Mouse (Mus musculus): ENCODE results near the gene Abat. TPM values are rescaled to one million over a fixed set of nuclear protein-coding genes. Genes with fewer than 3 reads are reported as not detected.
"Not testable (repeated sequence)": the region's sequence is repeated elsewhere in the genome, so short reads cannot be mapped to it uniquely, and the experiment has no call there.

Abat gene
- polyA plus RNA-seq, 1 experiment, result 4.2 TPM

DNA sequence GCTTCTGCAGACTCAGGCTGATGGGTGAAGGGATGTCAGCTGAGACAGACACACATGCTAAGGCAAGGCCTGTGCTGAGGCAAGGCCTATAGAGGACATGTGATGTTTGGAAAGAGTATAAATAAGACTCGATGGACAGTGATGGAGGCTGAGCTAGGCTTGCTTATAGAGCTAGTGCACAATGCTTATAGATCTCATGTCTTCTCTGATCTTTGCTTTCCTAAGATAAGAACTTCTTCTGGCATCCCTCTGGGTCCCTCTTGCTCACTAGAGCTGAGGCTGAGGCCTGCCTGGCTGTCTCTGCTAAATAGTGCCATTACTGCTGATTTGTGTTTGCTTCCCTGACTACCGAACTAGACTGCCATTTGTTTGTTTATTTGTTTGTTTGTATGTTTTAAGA, 34.6 kb downstream of the Abat start:
- TF ChIP-seq CTCF (IDR thresholded peaks at IDR 0.05; ENCODE audit: insufficient read depth, low read length) (no peak), POLR2A (IDR thresholded peaks at IDR 0.05; ENCODE audit: borderline replicate concordance, extremely low read depth, low read depth, low read length) (no peak)
- WGBS, result 89% methylated on average over 2 of the region's 2 CpGs
- DNase-seq, result no peak
- no peaks in the 10 kb centered on the region for H3K4me1 ChIP-seq (ENCODE audit: control insufficient read depth, insufficient read depth, low read length)
- H3K4me3 ChIP-seq (replicated peaks; ENCODE audit: extremely low read depth, low read depth, low read length), result no peak overlapping the region

GRCm38 (mm10) chr16:8549506-8549905, 36.3 kb downstream of the Abat start:
- TF ChIP-seq CTCF (IDR thresholded peaks at IDR 0.05; ENCODE audit: insufficient read depth, low read length) (no peak), POLR2A (IDR thresholded peaks at IDR 0.05; ENCODE audit: borderline replicate concordance, extremely low read depth, low read depth, low read length) (no peak)
- Histone ChIP-seq H3K4me3 (replicated peaks; ENCODE audit: extremely low read depth, low read depth, low read length) (no peak overlapping the region), H3K4me1 (ENCODE audit: control insufficient read depth, insufficient read depth, low read length) (no peaks in the 10 kb centered on the region)
- 65% methylated on average over 9 of the region's 9 CpGs for WGBS
- no peak for DNase-seq

- 78% methylated on average over 3 of the region's 3 CpGs for WGBS
Measured at GRCm38 (mm10) chr16:8554351-8554750, 41.1 kb downstream of the Abat start.

DNA sequence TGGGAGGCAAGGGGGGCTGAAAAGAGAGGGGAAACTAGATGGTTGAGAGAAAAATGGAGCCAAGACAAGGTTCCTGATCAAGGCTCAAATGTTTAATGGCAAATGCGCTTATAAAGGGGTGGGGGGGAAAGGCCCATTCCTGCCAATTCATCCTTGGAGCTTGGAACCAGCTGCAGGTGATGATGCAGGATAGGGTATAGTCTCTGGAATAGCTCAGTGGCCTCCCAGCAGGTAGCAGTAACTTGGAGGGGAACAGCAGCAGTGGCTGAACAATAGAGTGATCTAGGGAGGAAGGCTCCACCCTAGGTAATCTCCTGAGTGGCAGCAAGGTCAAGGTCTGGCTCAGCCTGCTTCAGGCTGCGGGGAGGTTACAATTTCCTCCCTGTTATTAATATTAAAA, 41.5 kb downstream of the Abat start:
- H3K4me1 ChIP-seq (ENCODE audit: control insufficient read depth, insufficient read depth, low read length); H3K4me3 ChIP-seq (replicated peaks; ENCODE audit: extremely low read depth, low read depth, low read length); DNase-seq: not testable (repeated sequence)
- 91% methylated on average over 2 of the region's 2 CpGs for WGBS

More at GRCm38 (mm10) chr16:8554351-8554750, 41.1 kb downstream of the Abat start:
- no peak for DNase-seq
- no peak overlapping the region for H3K4me3 ChIP-seq (replicated peaks; ENCODE audit: extremely low read depth, low read depth, low read length)
- no peaks in the 10 kb centered on the region for H3K4me1 ChIP-seq (ENCODE audit: control insufficient read depth, insufficient read depth, low read length)
- TF ChIP-seq CTCF (IDR thresholded peaks at IDR 0.05; ENCODE audit: insufficient read depth, low read length) (no peak), POLR2A (IDR thresholded peaks at IDR 0.05; ENCODE audit: borderline replicate concordance, extremely low read depth, low read depth, low read length) (no peak)

GRCm38 (mm10) chr16:8555371-8555770, 42.1 kb downstream of the Abat start:
- not testable (repeated sequence) for H3K4me1 ChIP-seq (ENCODE audit: control insufficient read depth, insufficient read depth, low read length); DNase-seq; H3K4me3 ChIP-seq (replicated peaks; ENCODE audit: extremely low read depth, low read depth, low read length)
- 80% methylated on average over 3 of the region's 3 CpGs for WGBS

DNA sequence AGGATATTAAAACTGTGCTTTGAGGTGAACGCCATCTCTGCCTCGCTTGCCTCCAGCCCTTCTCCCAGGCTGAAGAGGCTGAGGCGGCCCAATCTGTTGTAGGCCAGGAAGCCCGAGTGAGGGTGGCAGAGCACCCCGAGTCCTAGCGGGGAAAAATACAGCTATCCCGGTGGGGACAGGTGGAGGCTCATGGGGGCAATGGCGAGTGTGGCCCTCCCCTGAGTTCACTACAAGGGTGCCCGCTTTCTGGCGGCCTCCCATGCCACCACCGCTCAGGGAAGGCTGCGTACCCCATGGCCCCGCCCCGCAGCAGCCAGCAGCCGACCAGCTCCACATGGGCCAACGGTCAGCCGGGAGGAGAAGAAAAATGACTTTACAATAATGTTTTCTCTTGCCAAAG, 46.9 kb downstream of the Abat start:
- no peak overlapping the region for H3K4me3 ChIP-seq (replicated peaks; ENCODE audit: extremely low read depth, low read depth, low read length)
- TF ChIP-seq POLR2A (IDR thresholded peaks at IDR 0.05; ENCODE audit: borderline replicate concordance, extremely low read depth, low read depth, low read length) (no peak), CTCF (IDR thresholded peaks at IDR 0.05; ENCODE audit: insufficient read depth, low read length) (no peak)
- 92% methylated on average over 17 of the region's 17 CpGs for WGBS
- no peak for DNase-seq
- H3K4me1 ChIP-seq (ENCODE audit: control insufficient read depth, insufficient read depth, low read length), result no peaks in the 10 kb centered on the region

- WGBS, result 51% methylated on average over 4 of the region's 4 CpGs
- not testable (repeated sequence) for H3K4me3 ChIP-seq (replicated peaks; ENCODE audit: extremely low read depth, low read depth, low read length); H3K4me1 ChIP-seq (ENCODE audit: control insufficient read depth, insufficient read depth, low read length); DNase-seq
Measured at GRCm38 (mm10) chr16:8561101-8561500, 47.9 kb downstream of the Abat start.

GRCm38 (mm10) chr16:8561856-8562255, 48.6 kb downstream of the Abat start:
- not testable (repeated sequence) for DNase-seq; H3K4me1 ChIP-seq (ENCODE audit: control insufficient read depth, insufficient read depth, low read length); H3K4me3 ChIP-seq (replicated peaks; ENCODE audit: extremely low read depth, low read depth, low read length)
- 51% methylated on average over 4 of the region's 4 CpGs for WGBS

DNA sequence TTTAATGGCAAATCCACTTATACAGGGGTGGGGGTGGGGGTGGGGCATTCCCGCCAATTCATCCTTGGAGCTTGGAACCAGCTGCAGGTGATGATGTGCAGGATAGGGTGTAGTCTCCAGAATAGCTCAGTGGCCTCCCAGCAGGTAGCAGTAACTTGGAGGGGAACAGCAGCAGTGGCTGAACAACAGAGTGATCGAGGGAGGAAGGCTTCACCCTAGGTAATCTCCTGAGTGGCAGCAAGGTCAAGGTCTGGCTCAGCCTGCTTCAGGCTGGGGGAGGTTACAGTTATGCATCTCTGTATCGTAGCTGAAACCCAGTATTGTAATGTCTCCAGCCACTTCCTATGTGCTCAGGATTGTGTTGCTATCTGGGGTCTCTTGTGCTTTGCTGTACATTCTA, 49.6 kb downstream of the Abat start:
- H3K4me3 ChIP-seq (replicated peaks; ENCODE audit: extremely low read depth, low read depth, low read length); H3K4me1 ChIP-seq (ENCODE audit: control insufficient read depth, insufficient read depth, low read length); DNase-seq: not testable (repeated sequence)
- WGBS, result 69% methylated on average over 3 of the region's 3 CpGs

- 78% methylated on average over 2 of the region's 2 CpGs for WGBS
- no peak overlapping the region for H3K4me3 ChIP-seq (replicated peaks; ENCODE audit: extremely low read depth, low read depth, low read length)
- no peak for TF ChIP-seq POLR2A (IDR thresholded peaks at IDR 0.05; ENCODE audit: borderline replicate concordance, extremely low read depth, low read depth, low read length)
- TF ChIP-seq CTCF (IDR thresholded peaks at IDR 0.05; ENCODE audit: insufficient read depth, low read length), result no peak
- DNase-seq, result no peak
- no peaks in the 10 kb centered on the region for H3K4me1 ChIP-seq (ENCODE audit: control insufficient read depth, insufficient read depth, low read length)
Measured at GRCm38 (mm10) chr16:8564836-8565235, 51.6 kb downstream of the Abat start.

- no peak for TF ChIP-seq POLR2A (IDR thresholded peaks at IDR 0.05; ENCODE audit: borderline replicate concordance, extremely low read depth, low read depth, low read length)
- TF ChIP-seq CTCF (IDR thresholded peaks at IDR 0.05; ENCODE audit: insufficient read depth, low read length), result no peak
- 83% methylated on average over 2 of the region's 2 CpGs for WGBS
- no peak for DNase-seq
- no peaks in the 10 kb centered on the region for H3K4me1 ChIP-seq (ENCODE audit: control insufficient read depth, insufficient read depth, low read length)
- no peak overlapping the region for H3K4me3 ChIP-seq (replicated peaks; ENCODE audit: extremely low read depth, low read depth, low read length)
Measured at GRCm38 (mm10) chr16:8565539-8565938, 52.3 kb downstream of the Abat start.
